Mouse (Mus musculus) liver, embryonic 15.5 days (tissue): Measurements from ENCODE around the gene Lrrc75a. TPM values are rescaled to one million over a fixed set of nuclear protein-coding genes. Genes with fewer than 3 reads are reported as not detected.

Experiments
- ATAC-seq: fragments of 200-750 bp; cut with Nextera tagmentation; 2 replicates; pipeline ENCODE4 v1.8.0; 2017; ENCODE audit warnings: moderate number of reproducible peaks, mild to moderate bottlenecking, moderate library complexity; ENCODE audit not compliant: insufficient read depth
- H3K27ac ChIP-seq: fragments of 300-500 bp; sonication (generic); replicated peaks from 2 replicates; pipeline ENCODE4 v1.5.1; 2015; ENCODE audit warnings: mild to moderate bottlenecking, inconsistent platforms
- H3K27me3 ChIP-seq: fragments of 300-500 bp; sonication (generic); 2 replicates; pipeline ENCODE4 v1.6.1; 2015; ENCODE audit warnings: mild to moderate bottlenecking, inconsistent platforms
- H3K36me3 ChIP-seq: fragments of 300-500 bp; sonication (generic); replicated peaks from 2 replicates; pipeline ENCODE4 v1.6.1; 2015; ENCODE audit warnings: moderate library complexity, mild to moderate bottlenecking, inconsistent platforms
- H3K4me1 ChIP-seq: fragments of 300-500 bp; sonication (generic); replicated peaks from 2 replicates; pipeline ENCODE4 v1.6.1; 2015; ENCODE audit warnings: inconsistent platforms
- H3K4me2 ChIP-seq: fragments of 300-500 bp; sonication (generic); 2 replicates; pipeline ENCODE4 v1.6.1; 2015; ENCODE audit warnings: moderate library complexity, mild to moderate bottlenecking, inconsistent platforms
- H3K4me3 ChIP-seq: fragments of 300-500 bp; sonication (generic); replicated peaks from 2 replicates; pipeline ENCODE4 v1.5.1; 2015; ENCODE audit warnings: mild to moderate bottlenecking, inconsistent platforms
- H3K9ac ChIP-seq: fragments of 300-500 bp; sonication (generic); 2 replicates; pipeline ENCODE4 v1.6.1; 2015; ENCODE audit warnings: moderate library complexity, mild to moderate bottlenecking, inconsistent platforms
- H3K9me3 ChIP-seq: fragments of 300-500 bp; sonication (generic); replicated peaks from 2 replicates; pipeline ENCODE4 v1.6.1; 2016; ENCODE audit warnings: inconsistent platforms
- WGBS: fragments of 180-500 bp; shearing (Covaris S2); methylation state at CpG from one replicate; pipeline ENCODE4 v1.1.7; 2015; ENCODE audit warnings: mixed read lengths; ENCODE audit not compliant: insufficient replicate concordance; 5-methylcytosine and 5-hydroxymethylcytosine counted together
- polyA plus RNA-seq: library from polyadenylated mRNA; unstranded; fragments of >200 nt; fragmentation: Nextera tagmentation; extraction: Ambion mirVana; gene quantifications from 2 replicates; pipeline ENCODE4 v1.2.1, GENCODE M21; 2015

The Lrrc75a gene
- polyA plus RNA-seq, 1 experiment from 2014 or later, result 1.7 TPM

DNA sequence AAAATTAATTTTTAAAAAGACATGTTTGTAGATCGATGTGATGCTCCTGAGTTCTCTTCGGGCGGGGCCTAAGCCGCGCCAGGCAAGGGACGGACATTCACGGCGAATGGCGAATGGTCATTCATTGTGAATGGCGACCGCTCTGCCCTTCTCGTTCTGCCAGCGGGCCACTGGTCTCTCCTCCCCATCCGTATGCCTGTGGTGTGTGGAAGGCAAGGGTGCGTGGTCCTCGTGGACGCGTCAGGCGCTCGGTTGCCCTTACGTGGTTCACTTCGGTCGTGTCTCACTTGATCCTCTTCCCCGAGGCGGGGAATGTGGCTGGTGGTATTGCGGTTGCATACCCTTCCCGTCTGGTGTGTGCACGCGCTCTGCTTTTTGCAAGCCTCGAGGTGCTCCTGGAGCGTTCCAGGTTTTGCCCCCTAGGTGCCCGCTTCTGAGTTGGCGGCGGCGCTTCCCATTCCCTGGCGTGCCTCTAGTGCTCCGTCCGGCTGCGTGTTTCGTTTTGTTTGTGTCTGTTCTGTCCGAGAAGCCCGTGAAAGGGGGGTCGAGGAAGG lies 87.8 kb downstream of the Lrrc75a start:
- Histone ChIP-seq H3K4me3 (peak overlapping the region; percentile 50), H3K9me3 (no peaks in the 10 kb centered on the region), H3K4me2 (peak overlapping the region; percentile 81), H3K27ac (no peak overlapping the region), H3K9ac (peak overlapping the region; percentile 18; the same call in 1 of the 2 replicates), H3K36me3 (peaks cover 4% of the 10 kb centered on the region), H3K4me1 (peaks cover 20% of the 10 kb centered on the region), H3K27me3 (peaks cover 5% of the 10 kb centered on the region; the same call in 1 of the 2 replicates)
- no peak for ATAC-seq
- 28% methylated on average over 43 of the region's 43 CpGs for WGBS

DNA sequence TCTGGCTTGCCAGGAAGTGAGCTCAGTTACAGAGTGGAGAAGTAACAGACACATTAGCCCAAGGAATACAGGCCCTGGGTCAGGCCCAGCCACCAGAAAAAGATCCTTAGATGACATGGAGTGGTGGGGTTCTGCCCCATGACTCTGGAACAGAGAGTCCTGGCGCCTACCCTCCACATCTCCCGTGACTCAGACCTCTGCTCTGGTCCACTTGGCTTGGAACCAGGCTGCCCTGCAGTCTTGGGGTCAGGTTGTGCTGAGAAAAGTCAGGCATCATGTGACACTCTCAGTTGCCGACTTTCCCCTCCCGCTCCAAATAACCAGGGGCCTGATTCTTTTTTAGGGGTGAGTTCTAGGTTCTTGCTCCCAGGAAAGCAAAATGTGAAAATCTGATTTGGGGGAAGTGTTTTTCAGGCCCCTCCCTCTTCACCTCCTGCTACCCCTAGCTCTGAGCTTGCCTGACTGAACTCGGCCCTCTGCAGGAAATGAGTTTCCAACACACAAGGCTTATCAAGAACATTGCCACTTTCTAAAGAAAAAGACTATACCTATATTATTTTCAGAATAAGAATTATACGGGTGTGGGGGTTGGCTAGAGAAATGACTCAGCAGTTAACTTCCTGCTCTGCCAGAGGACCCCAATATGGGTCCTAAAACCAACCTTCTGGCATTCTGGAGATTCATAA lies 89.2 kb downstream of the Lrrc75a start:
- no peak for ATAC-seq
- 39% methylated on average over 6 of the region's 6 CpGs for WGBS
- no peak overlapping the region for H3K4me2 ChIP-seq
- no peak overlapping the region for H3K4me3 ChIP-seq
- peaks cover 5% of the 10 kb centered on the region; the same call in 1 of the 2 replicates for H3K27me3 ChIP-seq
- H3K4me1 ChIP-seq, result peaks cover 34% of the 10 kb centered on the region
- H3K9ac ChIP-seq, result no peak overlapping the region
- no peak overlapping the region for H3K27ac ChIP-seq
- H3K9me3 ChIP-seq, result no peaks in the 10 kb centered on the region
- H3K36me3 ChIP-seq, result peaks cover 18% of the 10 kb centered on the region

DNA sequence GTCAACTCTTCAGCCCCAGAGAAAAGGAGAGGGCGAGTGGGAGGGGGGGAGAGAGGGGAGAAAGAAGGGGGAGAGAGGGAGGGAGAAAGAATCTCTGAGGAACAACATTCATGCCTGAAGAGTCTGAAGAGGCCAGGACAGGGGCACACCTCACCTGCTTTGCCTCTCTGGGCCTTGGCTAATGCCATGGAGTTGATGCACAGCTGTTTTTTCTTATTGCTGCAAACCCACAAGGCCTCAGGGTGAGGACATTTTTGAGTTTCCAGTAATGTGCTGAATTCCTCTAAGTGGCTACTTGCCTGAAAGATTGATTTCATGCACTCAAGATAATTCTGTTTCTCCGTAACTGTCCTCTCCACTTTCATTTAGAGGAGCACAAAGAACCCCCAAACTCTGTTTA lies 90.2 kb downstream of the Lrrc75a start:
- Histone ChIP-seq H3K9ac (no peak overlapping the region), H3K4me2 (no peak overlapping the region), H3K4me1 (peaks cover 43% of the 10 kb centered on the region), H3K27ac (no peak overlapping the region), H3K9me3 (no peaks in the 10 kb centered on the region), H3K27me3 (peaks cover 5% of the 10 kb centered on the region; the same call in 1 of the 2 replicates), H3K4me3 (no peak overlapping the region), H3K36me3 (peaks cover 28% of the 10 kb centered on the region)
- no peak for ATAC-seq
- WGBS, result 61% methylated on average over 2 of the region's 2 CpGs

DNA sequence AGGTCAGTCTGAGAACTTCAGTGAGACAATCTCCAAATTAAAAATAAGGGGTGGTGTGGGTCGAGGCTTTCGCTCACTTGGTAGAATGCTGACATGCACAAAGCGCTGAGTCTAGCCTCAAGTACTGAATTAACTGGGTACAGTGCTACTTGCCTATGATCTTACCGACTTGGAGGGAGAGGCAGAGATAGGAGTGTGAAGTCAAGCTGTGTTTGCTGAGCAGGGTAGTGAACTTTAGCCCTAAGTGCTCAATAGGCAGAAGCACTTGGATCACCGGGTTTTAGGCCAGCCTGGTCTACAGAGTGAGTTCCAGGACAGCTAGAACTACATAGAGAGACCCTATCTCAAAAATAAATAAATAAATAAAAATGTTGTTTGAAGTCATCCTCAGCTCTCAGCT lies 91.1 kb downstream of the Lrrc75a start:
- Histone ChIP-seq H3K36me3 (peaks cover 30% of the 10 kb centered on the region), H3K27me3 (peaks cover 5% of the 10 kb centered on the region; the same call in 1 of the 2 replicates), H3K9ac (no peak overlapping the region), H3K27ac (0 out of 2 replicates have a peak overlapping the region, but pooled peaks have one; percentile 4), H3K9me3 (no peaks in the 10 kb centered on the region), H3K4me3 (no peak overlapping the region), H3K4me1 (peaks cover 44% of the 10 kb centered on the region), H3K4me2 (no peak overlapping the region)
- ATAC-seq, result no peak
- WGBS, result 68% methylated on average over 5 of the region's 5 CpGs

DNA sequence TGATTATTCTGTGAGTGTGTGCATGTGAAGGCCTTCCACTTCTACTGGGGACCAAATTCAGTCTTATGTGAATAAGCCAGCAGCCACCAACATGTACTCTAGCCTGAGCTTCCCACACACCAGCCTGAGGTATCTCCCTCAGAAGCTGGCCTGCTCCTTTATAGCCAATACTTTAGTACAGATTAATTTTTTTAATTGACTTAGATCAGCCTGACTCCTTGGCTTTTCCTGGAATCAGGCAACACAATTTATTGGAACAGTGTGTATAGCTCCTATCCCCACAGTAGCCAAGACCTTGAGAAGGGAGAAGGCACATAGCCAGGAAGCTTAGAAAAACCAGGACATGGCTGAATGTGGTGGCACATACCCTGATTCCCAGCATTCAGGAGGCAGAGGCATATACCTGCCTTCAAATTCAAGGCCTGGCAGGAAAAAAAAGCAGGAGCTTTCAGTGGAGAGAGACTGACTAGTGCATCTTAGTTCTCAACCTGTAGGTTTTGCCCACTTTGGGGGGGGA lies 92.4 kb downstream of the Lrrc75a start:
- Histone ChIP-seq H3K4me2 (no peak overlapping the region), H3K4me1 (peaks cover 44% of the 10 kb centered on the region), H3K27me3 (peaks cover 5% of the 10 kb centered on the region; the same call in 1 of the 2 replicates), H3K9me3 (no peaks in the 10 kb centered on the region), H3K4me3 (0 out of 2 replicates have a peak overlapping the region, but pooled peaks have one; percentile 59), H3K27ac (0 out of 2 replicates have a peak overlapping the region, but pooled peaks have one; percentile 45), H3K36me3 (peaks cover 30% of the 10 kb centered on the region), H3K9ac (no peak overlapping the region)
- no peak for ATAC-seq

DNA sequence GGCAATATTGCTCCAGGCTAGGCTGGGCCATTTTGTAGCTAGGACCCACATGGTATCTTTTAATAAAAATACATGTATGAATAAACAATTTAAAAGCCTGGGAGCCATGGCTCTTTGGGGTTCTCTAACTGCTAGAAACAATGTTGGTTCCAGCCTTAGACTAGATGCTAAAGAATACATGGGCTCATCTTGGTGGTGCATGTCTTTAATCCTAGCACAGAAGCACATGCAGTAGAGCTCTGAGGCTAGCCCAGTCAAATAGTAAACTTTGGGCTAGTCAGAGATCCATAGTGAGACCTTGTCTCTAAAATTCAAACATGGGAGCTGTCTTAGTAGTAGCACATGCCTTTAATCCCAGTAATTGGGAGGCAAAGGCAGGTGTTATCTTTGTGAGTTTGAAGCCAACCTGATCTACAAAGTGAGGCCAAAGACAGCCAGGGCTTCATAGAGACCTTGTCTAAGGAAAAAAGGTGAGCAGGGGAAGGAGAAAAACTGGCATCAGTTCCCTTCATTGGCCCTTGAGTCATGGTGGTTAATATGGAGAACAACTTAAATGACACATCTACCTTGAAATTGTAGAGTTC lies 93.3 kb downstream of the Lrrc75a start:
- peaks cover 4% of the 10 kb centered on the region; the same call in 1 of the 2 replicates for H3K27me3 ChIP-seq
- peak overlapping the region; percentile 45; the same call in 1 of the 2 replicates for H3K27ac ChIP-seq
- no peak overlapping the region for H3K9ac ChIP-seq
- peak overlapping the region; percentile 59 for H3K4me3 ChIP-seq
- H3K4me2 ChIP-seq, result peak overlapping the region; percentile 72
- peaks cover 30% of the 10 kb centered on the region for H3K36me3 ChIP-seq
- H3K4me1 ChIP-seq, result peaks cover 44% of the 10 kb centered on the region
- H3K9me3 ChIP-seq, result no peaks in the 10 kb centered on the region
- ATAC-seq, result no peak

Other genes starting within 250 kb of the Lrrc75a start
- 3.4 and 3.6 TPM in 2 replicates for gene Pigl, start 190.1 kb downstream of the Lrrc75a start, polyA plus RNA-seq
- gene Ncor1, start 190.0 kb downstream of the Lrrc75a start, polyA plus RNA-seq, result 62.5 and 63.3 TPM in 2 replicates
- gene Cenpv, start 109.3 kb downstream of the Lrrc75a start, polyA plus RNA-seq, result 14.4 and 15.7 TPM in 2 replicates
- gene Ubb, start 97.4 kb downstream of the Lrrc75a start, polyA plus RNA-seq, result 1,540 and 1,587 TPM in 2 replicates
- gene Trpv2, start 74.0 kb downstream of the Lrrc75a start, polyA plus RNA-seq, result 5.5 and 6.3 TPM in 2 replicates
- gene Mmgt2, start 141 bp upstream of the Lrrc75a start, polyA plus RNA-seq, result 7.2 and 7.8 TPM in 2 replicates
- gene Zfp287, start 83.4 kb upstream of the Lrrc75a start, polyA plus RNA-seq, result 0.31 and 0.50 TPM in 2 replicates
- not detected in 2 replicates for gene Gm10428, start 104.6 kb upstream of the Lrrc75a start, polyA plus RNA-seq
- 0.63 and 1.0 TPM in 2 replicates for gene Zfp286, start 140.9 kb upstream of the Lrrc75a start, polyA plus RNA-seq
- 0.48 and 0.79 TPM in 2 replicates for gene Trim16, start 171.7 kb upstream of the Lrrc75a start, polyA plus RNA-seq
- 0.07 and 0.28 TPM in 2 replicates for gene Fbxw10, start 198.5 kb upstream of the Lrrc75a start, polyA plus RNA-seq
- 27.0 and 29.6 TPM in 2 replicates for gene Tvp23b, start 230.9 kb upstream of the Lrrc75a start, polyA plus RNA-seq